Mouse (Mus musculus): ENCODE data around the gene Klhl10. TPM values are rescaled to one million over a fixed set of nuclear protein-coding genes. Genes with fewer than 3 reads are reported as not detected.

The Klhl10 gene
- total and polyA plus RNA-seq, 2 experiments, result 0.05 to 0.18 TPM

DNA sequence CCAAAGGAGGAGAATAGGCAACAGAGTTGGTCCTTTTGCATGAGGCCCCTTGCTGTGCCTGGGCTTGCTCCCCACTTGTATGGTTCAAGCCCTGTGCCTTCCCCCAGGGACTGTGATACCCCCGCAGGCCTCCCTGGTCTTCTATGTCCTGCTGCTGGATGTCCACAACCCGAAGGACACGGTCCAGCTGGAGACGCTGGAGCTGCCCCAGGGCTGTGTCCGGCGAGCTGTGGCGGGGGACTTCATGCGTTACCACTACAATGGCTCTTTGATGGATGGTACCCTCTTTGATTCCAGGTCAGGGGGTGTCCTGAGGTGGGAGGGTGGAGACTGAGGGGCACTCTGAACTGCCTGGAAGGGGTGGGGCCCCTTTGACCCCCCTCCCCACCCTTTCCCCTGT is 20.2 kb upstream of the Klhl10 start:
- no peak for TF ChIP-seq POLR2A (IDR thresholded peaks at IDR 0.05; ENCODE audit: extremely low read depth, insufficient read depth, low read length)
- no peak for TF ChIP-seq CTCF (IDR thresholded peaks at IDR 0.05; ENCODE audit: low read depth, low read length)
- Histone ChIP-seq H3K4me3 (ENCODE audit: insufficient read depth, low read depth, low read length) (no peak overlapping the region), H3K9ac (ENCODE audit: low read depth, low read length) (no peak overlapping the region), H3K27ac (replicated peaks; ENCODE audit: insufficient read depth, low read depth, low read length) (no peak overlapping the region), H3K36me3 (ENCODE audit: control insufficient read depth, insufficient read depth, low read length) (no peaks in the 10 kb centered on the region), H3K79me2 (ENCODE audit: control insufficient read depth, insufficient read depth, low read length) (no peaks in the 10 kb centered on the region), H3K27me3 (ENCODE audit: control insufficient read depth, insufficient read depth, low read length) (no peaks in the 10 kb centered on the region), H3K4me1 (ENCODE audit: control insufficient read depth, insufficient read depth, low read length) (no peaks in the 10 kb centered on the region)
- 92% methylated on average over 8 of the region's 8 CpGs for WGBS
- DNase-seq (ENCODE audit: extremely low read depth, low read depth, low spot score), result no peak

DNA sequence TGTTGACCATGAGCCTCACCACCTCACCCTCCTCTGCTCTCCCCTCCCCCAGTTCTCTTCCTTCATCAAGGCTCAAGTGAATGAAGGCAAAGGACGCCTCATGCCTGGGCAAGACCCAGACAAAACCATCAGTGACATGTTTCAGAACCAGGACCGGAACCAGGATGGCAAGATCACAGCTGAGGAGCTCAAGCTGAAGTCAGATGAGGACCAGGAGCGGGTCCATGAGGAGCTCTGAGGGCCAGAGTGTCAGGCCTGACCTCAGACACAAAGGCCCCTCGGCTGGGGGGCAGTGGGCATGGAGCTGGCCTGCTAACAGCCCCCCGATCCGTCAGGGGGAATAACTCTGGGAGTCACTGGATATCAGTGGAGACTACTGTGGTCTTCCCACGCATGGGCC is 17.9 kb upstream of the Klhl10 start:
- no peaks in the 10 kb centered on the region for H3K27me3 ChIP-seq (ENCODE audit: control insufficient read depth, insufficient read depth, low read length)
- no peaks in the 10 kb centered on the region for H3K36me3 ChIP-seq (ENCODE audit: control insufficient read depth, insufficient read depth, low read length)
- TF ChIP-seq POLR2A (IDR thresholded peaks at IDR 0.05; ENCODE audit: extremely low read depth, insufficient read depth, low read length), result no peak
- no peak for TF ChIP-seq CTCF (IDR thresholded peaks at IDR 0.05; ENCODE audit: low read depth, low read length)
- no peak overlapping the region for H3K27ac ChIP-seq (replicated peaks; ENCODE audit: insufficient read depth, low read depth, low read length)
- WGBS, result 94% methylated on average over 7 of the region's 7 CpGs
- H3K79me2 ChIP-seq (ENCODE audit: control insufficient read depth, insufficient read depth, low read length), result no peaks in the 10 kb centered on the region
- H3K9ac ChIP-seq (ENCODE audit: low read depth, low read length), result no peak overlapping the region
- no peaks in the 10 kb centered on the region for H3K4me1 ChIP-seq (ENCODE audit: control insufficient read depth, insufficient read depth, low read length)
- DNase-seq (ENCODE audit: extremely low read depth, low read depth, low spot score), result no peak
- no peak overlapping the region for H3K4me3 ChIP-seq (ENCODE audit: insufficient read depth, low read depth, low read length)

DNA sequence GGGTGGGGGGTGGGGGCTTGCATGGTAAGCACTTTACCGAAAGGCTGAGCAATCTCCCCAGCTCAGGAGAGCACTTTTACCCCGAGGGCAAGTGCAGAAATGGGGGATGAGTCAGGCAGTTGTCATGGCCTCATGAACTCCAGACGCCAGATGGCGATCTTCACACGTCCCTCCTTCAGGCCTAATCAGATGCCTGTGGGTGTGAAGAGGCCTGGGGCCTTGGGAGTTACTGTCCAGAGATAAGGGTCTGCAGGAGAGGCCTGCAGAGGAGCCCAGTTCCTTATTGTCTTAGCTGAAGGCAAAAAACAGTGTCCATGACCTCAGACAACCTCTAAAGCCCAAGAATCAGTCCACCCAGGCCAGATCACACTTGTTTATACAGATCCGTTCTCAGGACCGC is 15.9 kb upstream of the Klhl10 start:
- Histone ChIP-seq H3K36me3 (ENCODE audit: control insufficient read depth, insufficient read depth, low read length) (no peaks in the 10 kb centered on the region), H3K4me1 (ENCODE audit: control insufficient read depth, insufficient read depth, low read length) (no peaks in the 10 kb centered on the region), H3K9ac (ENCODE audit: low read depth, low read length) (no peak overlapping the region), H3K27ac (replicated peaks; ENCODE audit: insufficient read depth, low read depth, low read length) (no peak overlapping the region), H3K79me2 (ENCODE audit: control insufficient read depth, insufficient read depth, low read length) (no peaks in the 10 kb centered on the region), H3K4me3 (ENCODE audit: insufficient read depth, low read depth, low read length) (no peak overlapping the region), H3K27me3 (ENCODE audit: control insufficient read depth, insufficient read depth, low read length) (no peaks in the 10 kb centered on the region)
- peak; percentile 45 for DNase-seq (ENCODE audit: extremely low read depth, low read depth, low spot score)
- 53% methylated on average over 7 of the region's 7 CpGs for WGBS
- peak; percentile 81 for TF ChIP-seq CTCF (IDR thresholded peaks at IDR 0.05; ENCODE audit: low read depth, low read length)
- TF ChIP-seq POLR2A (IDR thresholded peaks at IDR 0.05; ENCODE audit: extremely low read depth, insufficient read depth, low read length), result no peak

DNA sequence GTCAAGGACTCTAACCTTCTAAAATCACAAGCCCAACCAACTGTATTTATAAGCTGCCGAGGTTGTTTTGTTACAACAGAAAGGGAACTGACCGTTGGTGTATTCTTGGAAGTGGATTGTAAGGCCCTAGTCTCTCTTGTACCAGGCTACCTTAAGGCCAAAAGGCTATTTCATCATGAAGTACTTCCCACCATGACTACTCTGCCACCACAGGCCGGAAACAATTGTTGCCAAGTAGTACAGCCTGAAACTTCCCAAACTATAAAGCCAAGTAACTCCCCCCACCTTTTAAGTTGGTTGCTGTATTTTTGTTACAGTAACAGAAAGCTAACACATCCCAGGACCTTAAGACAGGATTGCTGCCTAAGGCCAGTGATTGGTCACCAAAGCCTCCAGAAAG is 14.9 kb upstream of the Klhl10 start:
- WGBS, result 84% methylated on average over 3 of the region's 3 CpGs
- Histone ChIP-seq H3K27me3 (ENCODE audit: control insufficient read depth, insufficient read depth, low read length) (no peaks in the 10 kb centered on the region), H3K9ac (ENCODE audit: low read depth, low read length) (no peak overlapping the region), H3K4me1 (ENCODE audit: control insufficient read depth, insufficient read depth, low read length) (no peaks in the 10 kb centered on the region), H3K79me2 (ENCODE audit: control insufficient read depth, insufficient read depth, low read length) (no peaks in the 10 kb centered on the region), H3K27ac (replicated peaks; ENCODE audit: insufficient read depth, low read depth, low read length) (no peak overlapping the region), H3K36me3 (ENCODE audit: control insufficient read depth, insufficient read depth, low read length) (no peaks in the 10 kb centered on the region), H3K4me3 (ENCODE audit: insufficient read depth, low read depth, low read length) (no peak overlapping the region)
- DNase-seq (ENCODE audit: extremely low read depth, low read depth, low spot score), result no peak
- no peak for TF ChIP-seq CTCF (IDR thresholded peaks at IDR 0.05; ENCODE audit: low read depth, low read length)
- TF ChIP-seq POLR2A (IDR thresholded peaks at IDR 0.05; ENCODE audit: extremely low read depth, insufficient read depth, low read length), result no peak

DNA sequence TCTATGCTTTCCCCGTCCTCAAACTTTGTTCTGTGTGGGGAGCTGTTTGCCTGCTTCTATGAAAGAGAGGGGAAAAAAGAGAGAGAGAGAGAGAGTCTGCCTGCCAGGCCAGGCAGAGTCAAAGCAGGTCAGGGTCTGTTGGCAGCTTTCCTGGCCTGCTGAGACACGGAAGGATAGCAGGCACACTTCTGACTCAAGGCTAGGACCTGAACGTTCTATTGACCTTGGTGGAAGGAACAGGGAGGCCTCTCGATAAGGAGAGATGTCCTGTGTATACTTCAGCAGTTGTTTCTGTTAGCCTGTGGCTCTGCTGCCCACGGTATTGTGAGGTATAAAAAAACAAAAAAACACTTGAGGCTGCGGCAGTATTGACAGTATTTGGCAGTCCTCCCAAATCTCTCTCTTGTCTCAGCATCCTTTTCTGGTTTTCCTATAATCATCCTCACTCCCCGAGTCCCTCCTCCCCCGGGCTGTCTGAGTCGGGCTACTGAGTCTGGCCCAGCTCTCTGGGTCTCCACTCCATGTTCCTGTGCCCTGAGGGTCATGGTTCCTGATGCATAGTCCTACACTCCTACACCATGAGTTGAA is 13.0 kb upstream of the Klhl10 start:
- DNase-seq (ENCODE audit: extremely low read depth, low read depth, low spot score), result no peak
- H3K9ac ChIP-seq (ENCODE audit: low read depth, low read length), result no peak overlapping the region
- no peaks in the 10 kb centered on the region for H3K4me1 ChIP-seq (ENCODE audit: control insufficient read depth, insufficient read depth, low read length)
- H3K4me3 ChIP-seq (ENCODE audit: insufficient read depth, low read depth, low read length), result no peak overlapping the region
- H3K79me2 ChIP-seq (ENCODE audit: control insufficient read depth, insufficient read depth, low read length), result no peaks in the 10 kb centered on the region
- no peaks in the 10 kb centered on the region for H3K27me3 ChIP-seq (ENCODE audit: control insufficient read depth, insufficient read depth, low read length)
- 57% methylated on average over 9 of the region's 9 CpGs for WGBS
- H3K27ac ChIP-seq (replicated peaks; ENCODE audit: insufficient read depth, low read depth, low read length), result no peak overlapping the region
- TF ChIP-seq POLR2A (IDR thresholded peaks at IDR 0.05; ENCODE audit: extremely low read depth, insufficient read depth, low read length), result no peak
- TF ChIP-seq CTCF (IDR thresholded peaks at IDR 0.05; ENCODE audit: low read depth, low read length), result no peak
- H3K36me3 ChIP-seq (ENCODE audit: control insufficient read depth, insufficient read depth, low read length), result no peaks in the 10 kb centered on the region

DNA sequence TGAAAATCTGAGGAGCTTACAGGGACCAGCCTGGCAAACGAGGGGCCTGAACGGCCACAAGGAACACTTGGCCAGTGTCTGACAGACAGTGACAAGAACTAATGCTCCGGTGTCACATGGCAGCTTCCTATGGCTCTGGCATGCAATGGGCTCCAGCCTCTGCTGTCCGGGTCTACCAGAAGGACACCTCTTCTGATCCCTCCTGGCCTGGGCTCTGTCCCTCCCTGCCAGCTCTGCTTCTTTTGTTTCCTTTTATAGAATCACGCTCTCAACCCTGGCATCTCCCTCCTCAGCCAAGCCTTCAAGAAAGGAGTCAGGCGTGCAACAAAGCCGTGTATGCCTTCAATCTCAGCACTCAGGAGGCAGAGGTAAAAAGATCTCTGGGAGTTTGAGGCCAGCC is 11.7 kb upstream of the Klhl10 start:
- TF ChIP-seq CTCF (IDR thresholded peaks at IDR 0.05; ENCODE audit: low read depth, low read length), result no peak
- no peak for TF ChIP-seq POLR2A (IDR thresholded peaks at IDR 0.05; ENCODE audit: extremely low read depth, insufficient read depth, low read length)
- H3K27ac ChIP-seq (replicated peaks; ENCODE audit: insufficient read depth, low read depth, low read length), result no peak overlapping the region
- no peaks in the 10 kb centered on the region for H3K79me2 ChIP-seq (ENCODE audit: control insufficient read depth, insufficient read depth, low read length)
- DNase-seq (ENCODE audit: extremely low read depth, low read depth, low spot score), result no peak
- no peak overlapping the region for H3K4me3 ChIP-seq (ENCODE audit: insufficient read depth, low read depth, low read length)
- H3K9ac ChIP-seq (ENCODE audit: low read depth, low read length), result no peak overlapping the region
- H3K27me3 ChIP-seq (ENCODE audit: control insufficient read depth, insufficient read depth, low read length), result no peaks in the 10 kb centered on the region
- H3K4me1 ChIP-seq (ENCODE audit: control insufficient read depth, insufficient read depth, low read length), result no peaks in the 10 kb centered on the region
- WGBS, result 95% methylated on average over 7 of the region's 7 CpGs
- no peaks in the 10 kb centered on the region for H3K36me3 ChIP-seq (ENCODE audit: control insufficient read depth, insufficient read depth, low read length)

All from liver, adult 2 months (tissue).